Mouse (Mus musculus) urinary bladder, postnatal 36 days (tissue): Measurements from ENCODE around the gene Mrpl50.
"Not testable (repeated sequence)": the region's sequence is repeated elsewhere in the genome, so short reads cannot be mapped to it uniquely, and the experiment has no call there.

ENCODE experiments used
- DNase-seq, 2 experiments: peaks; one replicate each; pipeline ENCODE4 v3.0.0; 2022; ENCODE audit warnings: low spot score in 2 of 2, mixed read lengths in 1 of 2

Mrpl50 gene

DNA sequence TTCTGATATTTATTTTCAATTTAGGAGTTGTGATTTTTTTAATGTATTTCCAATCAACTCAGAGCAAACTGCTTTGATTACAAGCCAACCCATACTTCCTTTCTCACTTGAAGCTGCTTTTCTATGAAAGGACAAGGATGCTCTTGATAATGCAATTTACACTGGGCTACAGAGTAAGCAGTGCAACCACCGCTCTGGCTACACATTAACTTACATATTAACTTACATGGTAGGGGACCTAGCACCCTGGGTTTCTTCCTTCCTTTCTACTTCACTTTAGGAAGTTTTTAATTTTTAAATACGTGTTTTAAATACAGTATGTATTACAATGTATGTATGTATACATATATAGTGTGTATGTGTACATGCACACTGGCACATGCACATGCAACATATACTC lies 11.7 kb downstream of the Mrpl50 start:
- DNase-seq: no peak

DNA sequence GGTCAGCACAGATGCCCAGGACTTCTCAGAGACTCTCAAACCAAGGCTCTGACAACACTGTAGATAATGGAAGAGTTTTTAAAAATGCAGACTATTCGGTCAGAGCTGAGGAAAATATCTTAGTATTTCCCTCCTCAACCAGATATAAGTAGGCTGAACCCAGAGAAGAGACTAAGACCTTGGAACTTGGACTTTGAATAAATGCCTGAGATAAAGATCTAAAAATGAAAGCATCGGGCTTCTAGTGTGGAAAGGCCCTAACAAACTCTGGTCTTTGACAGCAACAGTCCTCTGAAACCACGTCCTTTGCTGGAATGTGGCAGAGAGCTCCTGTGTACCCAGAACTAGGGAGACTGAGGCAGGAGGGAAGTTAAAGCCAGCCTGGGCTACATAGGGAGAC lies 14.5 kb downstream of the Mrpl50 start, which contains the start of gene Baat:
Baat (minus strand) TSS at position 172 of the 400 bp plus-strand sequence.
- DNase-seq: no peak

- DNase-seq: no peak
These were observed 17.3 kb downstream of the Mrpl50 start for GRCm38 (mm10) chr4:49503563-49503962.

- DNase-seq: not testable (repeated sequence)
These were observed 34.8 kb downstream of the Mrpl50 start for GRCm38 (mm10) chr4:49485934-49486650.

GRCm38 (mm10) chr4:49485442-49485841 lies 35.5 kb downstream of the Mrpl50 start:
- no peak for DNase-seq

DNA sequence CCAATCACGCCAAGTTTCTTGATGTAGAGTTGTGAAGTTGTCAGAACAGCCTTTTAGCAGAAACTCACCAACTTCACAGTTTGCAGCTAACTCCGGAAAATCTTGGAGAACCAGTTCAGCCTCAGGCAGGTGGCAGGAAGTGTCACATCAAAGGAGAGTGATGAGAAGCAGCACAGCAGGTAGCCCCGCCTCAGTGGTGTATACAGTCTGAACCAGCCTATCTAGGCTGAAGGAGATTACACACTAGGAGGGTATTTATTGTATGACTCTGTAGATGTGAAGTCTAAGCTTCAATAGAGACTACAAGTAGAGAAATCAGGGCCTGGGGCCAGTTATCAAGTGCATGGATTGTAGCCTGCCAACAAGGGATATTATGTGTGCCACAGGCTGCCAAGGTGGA lies 40.0 kb downstream of the Mrpl50 start:
- peak; percentile 5 to 7 for DNase-seq

GRCm38 (mm10) chr4:49480104-49480760 lies 40.7 kb downstream of the Mrpl50 start:
- DNase-seq: no peak

DNA sequence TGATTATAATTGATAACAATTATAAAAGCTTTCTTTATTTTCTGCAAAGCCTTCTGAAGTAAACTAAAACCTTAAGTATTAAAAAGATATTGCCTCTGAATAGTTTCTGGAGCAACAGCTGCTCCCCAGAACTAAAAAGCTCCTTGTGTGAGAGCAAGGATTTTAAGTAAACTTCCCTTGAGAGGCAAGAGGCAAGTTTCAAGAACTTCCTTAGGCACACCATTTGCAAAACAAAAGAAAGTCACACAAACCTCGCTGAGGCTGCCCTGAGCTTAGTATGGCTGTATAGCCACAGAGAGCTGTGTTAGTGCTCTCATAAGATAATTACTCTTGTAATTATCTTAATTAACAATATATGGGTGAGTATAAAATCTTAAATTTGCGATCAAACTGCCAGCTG lies 41.9 kb downstream of the Mrpl50 start:
- not testable (repeated sequence) for DNase-seq

GRCm38 (mm10) chr4:49478118-49478877 lies 42.6 kb downstream of the Mrpl50 start:
- DNase-seq: no peak

- DNase-seq: no peak
These were observed 46.3 kb downstream of the Mrpl50 start for GRCm38 (mm10) chr4:49474583-49474982.

GRCm38 (mm10) chr4:49473435-49474100 lies 47.3 kb downstream of the Mrpl50 start, which contains the start of gene Acnat1:
TSS of gene Acnat1 (minus strand) at chr4:49473912.
- no peak for DNase-seq

- DNase-seq: no peak
These were observed 51.3 kb downstream of the Mrpl50 start for GRCm38 (mm10) chr4:49469435-49470151.

GRCm38 (mm10) chr4:49467360-49467759 lies 53.5 kb downstream of the Mrpl50 start:
- DNase-seq: no peak
